Mouse (Mus musculus): ENCODE results near the gene Ankrd9. TPM values are rescaled to one million over a fixed set of nuclear protein-coding genes. Genes with fewer than 3 reads are reported as not detected.
A peak's percentile ranks its signal among the peaks of the same experiment; 100 is the strongest.

Ankrd9 gene
- polyA plus RNA-seq, 1 experiment: 28.9 TPM

DNA sequence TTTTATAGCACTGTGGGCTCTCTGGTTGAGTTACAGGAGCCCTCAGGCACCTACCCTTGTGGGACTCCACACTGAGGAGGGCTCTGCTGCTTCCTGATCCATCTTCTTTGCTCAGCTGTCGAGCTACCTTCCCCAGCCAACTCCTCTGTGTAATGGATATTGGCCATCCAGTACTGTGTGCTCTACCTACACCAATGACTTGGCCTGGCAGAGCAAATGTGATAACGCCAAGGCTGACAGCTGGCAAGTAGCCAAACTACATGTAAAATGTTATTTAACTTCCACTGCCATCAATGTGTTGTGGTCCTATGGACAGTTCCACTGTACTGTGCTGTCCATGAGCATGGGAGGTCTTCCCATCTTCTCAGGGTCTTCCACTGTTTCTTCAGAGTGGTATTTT lies 16.9 kb downstream of the Ankrd9 start:
- no peak for DNase-seq (ENCODE audit: low spot score)

DNA sequence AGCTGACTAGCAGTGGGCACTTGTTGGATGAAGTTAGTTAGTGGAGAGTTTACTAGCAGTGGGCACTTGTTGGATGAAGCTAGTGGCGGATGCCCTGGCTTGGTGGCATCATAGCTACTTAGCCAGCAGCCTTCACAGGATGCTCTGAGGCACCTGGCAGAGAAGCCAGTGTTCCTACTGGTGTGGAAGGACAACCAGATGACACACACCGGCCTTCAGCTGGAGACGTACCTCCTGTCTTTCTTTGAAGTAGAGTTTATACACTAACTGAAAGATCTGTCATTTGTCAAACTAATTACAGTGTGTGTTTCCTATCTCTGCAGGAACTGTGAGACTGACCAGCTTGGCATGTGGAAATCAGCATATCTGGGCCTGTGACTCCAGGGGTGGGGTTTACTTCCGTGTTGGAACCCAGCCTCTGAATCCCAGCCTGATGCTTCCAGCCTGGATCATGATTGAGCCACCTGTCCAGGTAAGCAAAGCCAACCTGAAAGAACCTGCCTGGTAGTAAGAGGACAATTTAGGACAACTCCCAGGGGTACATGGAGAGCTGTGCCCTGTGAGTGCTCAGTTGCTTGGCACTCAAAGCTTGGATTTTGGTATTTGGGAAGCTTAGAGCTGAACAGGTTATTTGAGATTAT lies 24.4 kb downstream of the Ankrd9 start:
- no peak for DNase-seq (ENCODE audit: low spot score)

DNA sequence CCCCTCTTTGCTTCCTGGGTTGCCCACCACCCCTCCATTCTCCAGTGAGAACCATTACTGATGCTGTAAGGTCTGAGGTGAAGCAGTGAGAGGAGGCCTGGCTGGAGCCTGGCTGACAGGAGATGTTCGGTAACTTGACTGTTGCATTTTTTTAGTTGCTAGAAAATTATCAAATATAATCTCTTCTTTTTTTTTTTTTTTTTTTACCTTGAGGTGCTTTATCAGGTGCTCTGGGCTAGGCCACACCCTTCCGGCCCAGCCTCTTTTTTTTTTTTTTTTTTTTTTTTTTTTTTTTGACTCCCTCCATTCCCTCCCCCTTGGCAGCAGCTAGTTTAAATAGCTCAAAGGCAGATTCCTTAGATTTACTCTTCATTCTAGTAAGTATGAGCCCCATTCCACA lies 24.9 kb downstream of the Ankrd9 start:
- no peak for DNase-seq (ENCODE audit: low spot score)

DNA sequence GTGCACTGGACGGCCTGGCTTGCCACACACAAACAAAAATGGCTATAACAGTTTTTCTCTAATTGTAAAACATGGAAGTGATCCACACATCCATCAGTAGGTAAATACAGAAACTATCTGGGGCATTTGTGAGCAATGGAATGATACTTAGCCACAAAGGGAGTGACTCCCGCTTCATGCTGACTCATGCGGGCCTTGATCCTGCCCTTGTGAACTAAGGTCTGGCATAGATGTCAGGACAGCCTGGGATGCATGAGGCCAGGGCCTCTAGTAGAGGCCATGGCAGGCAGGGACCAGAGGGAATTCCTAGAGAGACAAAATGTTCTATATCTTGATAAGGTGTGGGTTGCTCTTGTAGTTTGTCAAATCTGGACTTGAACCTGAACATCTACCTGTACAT lies 25.4 kb downstream of the Ankrd9 start:
- DNase-seq (ENCODE audit: low spot score): no peak

DNA sequence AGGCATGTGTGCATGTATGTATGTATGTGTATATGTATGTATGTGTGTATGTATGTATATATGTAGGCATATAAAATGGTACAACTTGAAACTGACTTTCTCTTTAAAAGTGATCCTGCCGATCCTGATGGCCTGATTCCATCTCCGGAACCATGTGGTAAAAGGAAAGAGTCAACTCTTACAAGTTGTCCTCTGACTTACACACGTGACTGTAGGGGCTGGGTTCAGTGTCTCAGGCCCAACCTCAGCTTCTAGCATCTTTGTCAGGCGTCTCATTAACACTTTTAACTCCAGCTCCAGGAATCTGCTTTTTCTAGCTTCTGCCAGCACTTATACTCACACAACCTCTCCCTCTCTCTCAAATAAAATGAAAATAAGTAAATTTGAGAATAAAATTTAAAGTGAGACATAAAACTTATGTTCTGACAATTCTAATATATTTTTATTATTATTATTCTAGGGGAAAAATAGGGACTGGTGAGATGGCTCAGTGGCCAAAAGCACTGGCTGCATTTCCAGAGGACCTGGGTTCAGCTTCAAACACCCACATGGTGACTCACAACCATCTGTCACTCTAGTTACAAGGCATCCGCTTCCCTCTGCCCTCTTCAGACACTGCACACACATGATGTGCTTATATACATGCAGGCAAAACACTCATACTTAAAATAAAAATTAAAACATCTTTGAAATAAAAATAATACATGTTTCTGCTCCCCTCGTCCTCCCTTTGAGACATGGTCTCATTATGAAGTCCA lies 26.0 kb downstream of the Ankrd9 start:
- DNase-seq (ENCODE audit: low spot score): no peak

DNA sequence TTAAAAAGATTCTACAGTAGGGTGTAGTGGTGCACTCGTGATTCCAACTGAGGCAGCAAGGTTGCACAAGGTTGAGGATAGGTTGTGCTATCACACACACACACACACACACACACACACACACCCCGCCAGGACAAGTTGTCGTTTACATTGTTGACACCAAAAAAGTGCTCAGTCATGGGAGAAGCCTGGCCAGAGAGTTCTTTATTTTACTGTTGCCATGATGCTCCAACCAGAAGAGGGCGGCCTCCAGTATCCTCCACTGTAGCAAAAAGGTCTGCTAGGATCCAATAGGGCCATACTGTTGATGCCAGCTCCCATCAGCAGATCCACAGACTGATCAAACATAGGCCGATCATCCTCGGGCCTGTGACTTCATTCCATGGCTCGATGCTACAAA lies 27.6 kb downstream of the Ankrd9 start:
- no peak for DNase-seq (ENCODE audit: low spot score)

DNA sequence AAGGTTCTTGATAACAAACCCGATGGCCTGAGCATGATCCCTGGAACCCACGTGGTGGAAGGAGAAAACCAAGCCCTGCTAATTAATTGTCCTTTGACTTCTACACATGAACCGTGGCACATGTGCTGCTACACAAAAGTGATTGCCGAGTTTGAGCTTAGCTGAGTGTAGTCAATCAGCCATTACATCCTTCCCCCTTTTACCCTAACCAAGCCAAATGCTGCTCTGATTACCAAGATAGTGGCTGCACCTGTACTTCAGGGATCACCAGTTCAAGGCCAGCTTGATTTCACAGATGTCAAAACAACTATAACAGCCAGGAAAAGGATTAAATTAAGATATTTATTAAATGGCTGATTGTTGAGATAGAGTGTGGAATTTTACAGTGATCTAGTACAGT lies 28.7 kb downstream of the Ankrd9 start:
- no peak for DNase-seq (ENCODE audit: low spot score)

DNA sequence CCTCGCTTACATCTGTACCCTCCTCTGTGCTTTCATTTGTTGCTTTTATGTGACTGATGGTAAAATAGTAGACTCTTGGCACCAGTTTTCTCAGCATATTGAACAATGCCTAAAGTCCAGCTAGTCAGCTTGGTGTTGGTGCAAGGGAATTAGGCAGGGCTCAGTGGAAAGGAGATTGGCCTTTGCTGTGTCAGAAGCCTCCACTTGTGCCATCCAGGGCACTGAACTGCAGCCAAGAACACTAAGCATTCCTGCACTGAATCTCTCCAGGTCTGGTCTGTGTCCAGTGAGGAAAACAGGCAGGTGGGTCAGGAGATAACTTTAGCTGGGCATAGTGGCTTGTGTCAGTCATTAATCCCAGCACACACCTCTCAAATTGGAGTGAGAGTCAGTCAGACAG lies 29.4 kb downstream of the Ankrd9 start:
- no peak for DNase-seq (ENCODE audit: low spot score)

DNA sequence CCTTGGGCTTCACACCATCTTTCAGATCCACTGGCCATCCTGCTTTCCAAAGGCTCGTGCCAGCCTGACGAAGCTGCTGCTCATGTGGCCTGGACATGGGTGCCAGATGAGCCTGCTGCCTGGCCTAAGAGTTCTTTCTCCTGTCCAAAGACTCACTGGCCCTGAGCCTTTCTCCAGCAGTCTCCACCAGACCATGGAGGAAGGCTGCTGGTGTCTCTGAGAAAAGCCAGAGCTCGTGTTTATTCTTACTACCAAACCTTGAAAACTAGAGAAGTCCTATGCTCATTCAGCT lies 30.0 kb downstream of the Ankrd9 start:
- no peak for DNase-seq (ENCODE audit: low spot score)

DNA sequence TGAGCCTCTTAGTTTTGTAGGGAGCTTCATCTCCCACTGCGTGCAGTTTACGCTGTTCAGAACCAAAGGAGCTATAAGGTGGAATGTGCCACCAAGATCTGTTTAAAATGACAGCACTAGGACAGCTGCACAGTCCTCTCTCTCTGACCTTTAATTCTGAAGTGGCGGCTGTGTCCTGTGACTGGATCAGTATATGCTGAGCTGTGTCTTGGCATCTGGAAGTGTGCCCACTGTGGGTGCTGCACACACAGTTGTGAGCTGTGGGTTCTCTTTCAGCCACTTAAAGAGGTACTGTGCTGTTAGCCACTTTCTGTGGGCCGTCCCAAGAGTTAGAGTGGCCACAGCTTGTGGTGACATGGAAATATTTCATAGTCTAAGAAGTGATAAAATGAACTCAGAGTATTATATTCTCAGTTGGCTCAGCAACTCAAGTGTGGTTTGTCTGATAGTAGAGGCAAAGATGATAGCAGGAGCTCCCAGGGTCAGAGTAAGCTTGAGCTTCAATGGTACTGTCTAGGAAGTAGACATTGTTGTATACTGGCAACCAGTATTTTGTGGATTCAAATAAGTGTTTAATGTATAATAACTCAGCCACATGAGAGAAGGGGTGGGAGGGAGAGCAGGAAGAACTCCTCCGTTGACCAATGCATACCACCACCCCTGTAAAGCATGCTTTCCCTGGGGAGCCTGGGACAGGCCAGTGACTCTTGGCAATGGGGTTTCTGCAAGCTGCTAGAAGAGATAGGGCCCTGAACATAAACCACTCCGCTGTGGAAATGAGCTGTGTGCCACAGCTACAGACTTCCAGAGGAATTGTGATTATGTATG lies 30.5 kb downstream of the Ankrd9 start:
- DNase-seq (ENCODE audit: low spot score): no peak

DNA sequence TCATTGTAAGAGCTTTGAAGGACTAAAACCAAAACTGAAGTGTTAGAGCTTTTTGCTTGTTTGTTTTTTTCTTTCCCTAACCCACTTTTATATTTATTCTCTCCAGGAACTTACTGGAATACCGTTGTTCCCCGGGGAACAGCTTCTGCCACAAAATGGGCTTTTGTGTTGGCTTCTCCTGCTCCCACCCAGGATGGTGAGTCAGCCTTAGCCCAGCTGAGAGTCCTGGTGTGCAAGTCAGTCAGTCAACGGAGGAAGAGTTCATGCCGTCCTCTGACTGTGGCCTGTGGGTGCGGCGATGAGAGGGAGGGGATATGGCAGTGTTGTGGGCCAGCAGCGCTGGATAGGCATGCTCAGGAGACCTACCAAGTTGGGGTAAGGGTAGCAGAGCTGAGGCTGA lies 32.6 kb downstream of the Ankrd9 start:
- no peak for DNase-seq (ENCODE audit: low spot score)

DNA sequence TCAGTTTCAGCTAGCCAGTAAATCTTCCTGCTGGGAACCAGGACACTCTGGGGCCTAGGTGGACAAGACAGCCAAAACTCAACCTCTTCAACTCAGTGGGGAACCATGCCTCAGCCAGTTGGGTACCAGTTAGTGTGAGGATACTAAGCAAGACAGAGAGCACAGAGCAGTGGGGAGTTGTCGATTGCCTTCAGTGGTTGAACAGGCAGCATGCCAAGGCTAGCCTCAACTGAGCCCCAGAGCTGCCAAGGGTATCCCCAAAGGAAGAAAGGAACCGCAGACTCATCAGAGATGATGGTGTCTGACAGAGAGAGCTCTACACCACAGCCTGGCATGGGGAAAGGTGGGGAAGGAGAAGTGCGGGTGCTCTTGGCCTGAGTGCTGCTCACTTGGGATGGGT lies 38.0 kb downstream of the Ankrd9 start:
- no peak for DNase-seq (ENCODE audit: low spot score)

DNA sequence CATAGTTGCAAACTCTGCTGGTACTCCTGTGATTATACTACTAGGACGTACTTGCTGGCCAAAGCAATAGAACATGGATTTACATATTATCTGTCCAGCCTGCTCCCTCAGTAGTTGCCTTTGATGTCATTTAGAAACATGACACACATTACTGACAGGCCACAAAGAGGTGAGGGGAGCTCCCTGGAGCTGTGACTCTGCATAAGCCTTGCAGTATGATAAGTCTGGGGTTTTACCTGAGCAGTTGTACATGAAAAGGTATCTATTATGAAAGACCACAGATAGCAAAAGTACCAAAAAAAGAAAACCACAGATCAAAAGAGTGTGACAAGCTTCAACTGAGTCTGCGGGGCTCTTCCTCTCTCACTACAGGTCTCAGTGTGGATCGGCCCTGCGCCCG lies 39.5 kb downstream of the Ankrd9 start:
- DNase-seq (ENCODE audit: low spot score): no peak

DNA sequence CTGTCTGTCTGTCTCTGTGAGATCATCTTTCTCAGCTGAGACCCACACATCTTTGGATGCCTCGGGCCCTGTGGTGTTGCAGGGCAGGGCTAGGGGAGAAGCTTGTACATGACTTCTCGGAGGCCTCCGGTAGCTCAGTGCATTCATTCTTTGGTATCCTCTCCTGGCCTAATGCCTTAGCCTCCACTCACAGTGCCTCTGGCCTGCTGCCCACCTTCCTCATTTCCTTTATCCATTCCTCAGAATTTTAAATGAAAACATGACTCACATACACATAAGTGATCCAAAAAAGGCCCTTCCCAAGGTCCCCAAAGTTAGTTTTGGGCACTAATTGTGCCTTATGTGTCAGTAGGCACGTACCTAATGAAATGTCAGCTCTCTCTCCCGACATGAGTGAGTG lies 41.3 kb downstream of the Ankrd9 start:
- DNase-seq (ENCODE audit: low spot score): no peak

DNA sequence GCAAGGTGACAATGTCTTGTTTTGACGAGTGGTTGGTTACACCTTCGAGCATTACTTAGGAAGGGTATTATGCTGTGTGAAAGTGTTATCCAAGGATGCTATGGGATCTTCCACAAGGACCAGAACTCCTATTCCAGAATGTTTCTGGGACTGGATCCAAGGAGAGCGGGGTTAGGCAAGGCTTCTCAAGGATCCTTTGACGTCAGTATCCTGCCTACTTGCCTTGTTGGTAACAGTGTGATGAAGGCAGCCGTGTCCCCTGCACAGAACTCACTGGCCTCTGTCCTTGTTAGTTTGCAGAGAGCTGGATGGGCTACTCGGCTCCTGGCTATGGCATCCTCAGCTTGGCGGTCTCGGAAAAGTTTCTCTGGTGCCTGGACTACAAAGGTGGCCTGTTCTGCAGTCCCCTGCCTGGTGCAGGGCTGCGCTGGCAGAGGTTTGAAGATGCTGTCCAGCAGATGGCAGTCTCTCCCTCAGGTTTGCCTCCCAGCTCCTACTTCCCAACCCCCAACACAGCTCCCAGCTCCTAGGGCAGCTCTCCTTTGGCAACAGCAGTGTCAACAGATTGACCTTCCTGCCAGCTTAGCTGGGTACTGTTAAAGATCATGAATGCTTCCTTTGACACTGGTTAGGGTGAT lies 42.7 kb downstream of the Ankrd9 start:
- DNase-seq (ENCODE audit: low spot score): peak; percentile 53

DNA sequence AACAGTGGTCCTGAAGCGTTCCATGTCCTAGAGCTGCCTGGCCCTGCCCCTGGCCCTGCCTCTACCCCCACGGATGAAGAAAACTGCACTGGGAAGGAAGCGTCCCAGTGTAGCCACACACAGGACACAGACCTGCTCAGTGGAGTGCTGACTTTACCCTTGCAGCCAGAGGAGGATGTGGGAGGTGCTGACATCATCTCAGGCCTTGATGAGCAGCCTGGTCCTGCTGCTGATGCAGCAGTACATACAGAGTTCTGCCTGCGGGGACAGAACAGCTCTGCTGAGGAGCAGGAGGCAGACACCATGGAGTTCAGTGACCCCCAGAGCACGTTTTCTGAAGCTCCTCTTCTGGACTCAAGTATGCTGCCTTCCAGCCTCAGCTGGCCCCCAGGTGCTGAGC lies 46.0 kb downstream of the Ankrd9 start:
- DNase-seq (ENCODE audit: low spot score): no peak

Other genes starting within 250 kb of the Ankrd9 start
- gene Wdr20, start 241.1 kb downstream of the Ankrd9 start, polyA plus RNA-seq (2012; rRNA removed): 26.5 and 31.2 TPM in 2 replicates
- 1.1 and 1.2 TPM in 2 replicates for gene Mok, start 138.1 kb downstream of the Ankrd9 start, polyA plus RNA-seq (2012; rRNA removed)
- gene Zfp839, start 128.8 kb downstream of the Ankrd9 start, polyA plus RNA-seq (2012; rRNA removed): 8.5 and 10.1 TPM in 2 replicates
- gene Cinp, start 89.9 kb downstream of the Ankrd9 start, polyA plus RNA-seq (2012; rRNA removed): 49.9 and 61.5 TPM in 2 replicates
- gene Tecpr2, start 89.8 kb downstream of the Ankrd9 start, polyA plus RNA-seq (2012; rRNA removed): 5.3 and 5.4 TPM in 2 replicates
- gene Rcor1, start 60.3 kb upstream of the Ankrd9 start, polyA plus RNA-seq (2012; rRNA removed): 12.6 and 16.6 TPM in 2 replicates
- 18.2 and 20.4 TPM in 2 replicates for gene Traf3, start 187.3 kb upstream of the Ankrd9 start, polyA plus RNA-seq (2012; rRNA removed)
- not detected in 2 replicates for gene 4930595D18Rik, start 205.5 kb upstream of the Ankrd9 start, polyA plus RNA-seq (2012; rRNA removed)